Mouse (Mus musculus): ENCODE measurements around the gene Kcnk4. TPM values are rescaled to one million over a fixed set of nuclear protein-coding genes. Genes with fewer than 3 reads are reported as not detected.

Gene Kcnk4
- polyA plus RNA-seq, 1 experiment: 0.26 TPM

- Histone ChIP-seq H3K36me3 (ENCODE audit: control insufficient read depth, insufficient read depth) (no peaks in the 10 kb centered on the region), H3K4me3 (ENCODE audit: insufficient read depth, poor library complexity, severe bottlenecking) (peak within 1 kb of the TSS; percentile 65), H3K79me3 (ENCODE audit: low read depth) (peaks cover 2% of the 10 kb centered on the region), H3K27me3 (ENCODE audit: control insufficient read depth, insufficient read depth, insufficient read length) (no peaks in the 10 kb centered on the region), H3ac (ENCODE audit: control insufficient read depth, insufficient read length, low read depth) (peak within 1 kb of the TSS; percentile 84), H3K79me2 (ENCODE audit: control insufficient read depth, insufficient read depth) (peaks cover 25% of the 10 kb centered on the region)
- peak; percentile 21 for TF ChIP-seq MAX (IDR thresholded peaks at IDR 0.05)
- TF ChIP-seq FOSL1 (IDR thresholded peaks at IDR 0.05; ENCODE audit: insufficient read depth, low read length, poor library complexity, severe bottlenecking): no peak
Observed at GRCm38 (mm10) chr19:6942249-6942691, 8.0 kb upstream of the Kcnk4 start, which contains the start of gene Gpr137. TSS of gene Gpr137 (minus strand) at chr19:6942480.

GRCm38 (mm10) chr19:6941372-6942248, 7.3 kb upstream of the Kcnk4 start, which contains the start of gene Bad:
TSS of gene Bad (plus strand) at chr19:6941861.
- Histone ChIP-seq H3K4me3 (ENCODE audit: insufficient read depth, poor library complexity, severe bottlenecking) (peak within 1 kb of the TSS; percentile 65), H3K79me3 (ENCODE audit: low read depth) (peaks cover 2% of the 10 kb centered on the region)
- no peak for TF ChIP-seq MYOG (IDR thresholded peaks at IDR 0.05; ENCODE audit: control insufficient read depth, extremely low read depth, insufficient read length)
- TF ChIP-seq CEBPB (IDR thresholded peaks at IDR 0.05; ENCODE audit: low read depth): no peak
- TF ChIP-seq MYOD1 (IDR thresholded peaks at IDR 0.05; ENCODE audit: control insufficient read depth, insufficient read length, low read depth): no peak
- no peak for TF ChIP-seq CTCF (IDR thresholded peaks at IDR 0.05; ENCODE audit: control insufficient read depth, insufficient read depth, insufficient read length)
- no peak for TF ChIP-seq USF1 (IDR thresholded peaks at IDR 0.05; ENCODE audit: low read depth)
- no peak for TF ChIP-seq FOSL1 (IDR thresholded peaks at IDR 0.05; ENCODE audit: insufficient read depth, low read length, poor library complexity, severe bottlenecking)

GRCm38 (mm10) chr19:6940396-6941351, 6.4 kb upstream of the Kcnk4 start:
- TF ChIP-seq CEBPB (IDR thresholded peaks at IDR 0.05; ENCODE audit: low read depth) (no peak), USF1 (IDR thresholded peaks at IDR 0.05; ENCODE audit: low read depth) (no peak)
- Histone ChIP-seq H3K79me2 (ENCODE audit: control insufficient read depth, insufficient read depth) (peaks cover 25% of the 10 kb centered on the region), H3K79me3 (ENCODE audit: low read depth) (peaks cover 2% of the 10 kb centered on the region), H3K27me3 (ENCODE audit: control insufficient read depth, insufficient read depth, insufficient read length) (no peaks in the 10 kb centered on the region), H3K36me3 (ENCODE audit: control insufficient read depth, insufficient read depth) (no peaks in the 10 kb centered on the region), H3ac (ENCODE audit: control insufficient read depth, insufficient read length, low read depth) (peak overlapping the region; percentile 90), H3K4me3 (ENCODE audit: insufficient read depth, poor library complexity, severe bottlenecking) (peak overlapping the region; percentile 65)

More at GRCm38 (mm10) chr19:6941372-6942248, 7.3 kb upstream of the Kcnk4 start, which contains the start of gene Bad:
- H3K79me2 ChIP-seq (ENCODE audit: control insufficient read depth, insufficient read depth): peaks cover 25% of the 10 kb centered on the region
- no peaks in the 10 kb centered on the region for H3K36me3 ChIP-seq (ENCODE audit: control insufficient read depth, insufficient read depth)
- H3K27me3 ChIP-seq (ENCODE audit: control insufficient read depth, insufficient read depth, insufficient read length): no peaks in the 10 kb centered on the region
- H3ac ChIP-seq (ENCODE audit: control insufficient read depth, insufficient read length, low read depth): peak within 1 kb of the TSS; percentile 90

DNA sequence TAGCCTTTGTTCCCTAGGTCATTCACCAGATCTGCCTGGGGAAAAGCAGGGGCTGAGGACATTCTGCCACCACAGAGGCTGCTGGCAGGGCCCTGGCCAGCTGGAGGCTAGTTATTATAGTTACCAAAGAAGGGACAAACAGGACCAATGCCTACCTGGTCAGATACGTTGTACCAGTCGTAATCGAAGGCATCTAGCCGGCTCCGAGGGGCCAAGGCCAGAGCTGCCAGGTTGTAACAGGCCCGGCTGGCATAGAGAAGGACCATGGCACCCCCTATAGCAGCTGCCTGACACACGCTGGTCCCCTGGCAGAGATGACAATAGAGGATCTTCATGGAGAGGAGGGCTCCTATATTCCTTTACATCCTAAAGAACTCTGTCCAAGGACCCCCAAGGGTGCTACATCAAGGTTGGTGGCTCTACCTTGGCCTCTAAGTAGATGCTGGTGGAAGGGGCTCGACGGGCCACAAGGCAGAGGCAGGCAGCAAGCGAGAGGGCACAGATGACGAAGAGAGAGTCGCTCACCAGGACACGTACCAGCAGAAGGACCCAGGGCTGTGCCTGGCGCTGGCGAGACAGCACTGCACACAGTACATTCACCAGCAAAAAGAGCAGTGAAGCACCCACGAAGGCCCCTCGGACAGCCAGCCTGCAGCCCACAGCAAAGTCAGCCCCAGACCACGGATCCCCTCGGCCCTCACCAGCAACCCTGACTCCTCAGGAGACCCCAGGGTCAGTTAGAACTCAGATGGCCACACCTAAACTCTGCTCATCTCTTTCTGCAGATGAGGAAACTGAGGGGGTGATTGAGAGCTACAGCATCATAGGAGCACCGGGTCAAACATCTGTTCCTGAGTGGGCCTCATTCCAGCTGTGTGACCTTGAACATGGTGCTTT, 5.0 kb upstream of the Kcnk4 start:
- Histone ChIP-seq H3K4me3 (ENCODE audit: insufficient read depth, poor library complexity, severe bottlenecking) (no peak overlapping the region), H3K27me3 (ENCODE audit: control insufficient read depth, insufficient read depth, insufficient read length) (peaks cover under 1% of the 10 kb centered on the region), H3K79me3 (ENCODE audit: low read depth) (peaks cover 2% of the 10 kb centered on the region), H3K79me2 (ENCODE audit: control insufficient read depth, insufficient read depth) (peaks cover 25% of the 10 kb centered on the region), H3ac (ENCODE audit: control insufficient read depth, insufficient read length, low read depth) (no peak overlapping the region), H3K36me3 (ENCODE audit: control insufficient read depth, insufficient read depth) (no peaks in the 10 kb centered on the region)
- TF ChIP-seq MYOG (IDR thresholded peaks at IDR 0.05; ENCODE audit: control insufficient read depth, extremely low read depth, insufficient read length) (no peak), CTCF (IDR thresholded peaks at IDR 0.05; ENCODE audit: control insufficient read depth, insufficient read depth, insufficient read length) (no peak), MYOD1 (IDR thresholded peaks at IDR 0.05; ENCODE audit: control insufficient read depth, insufficient read length, low read depth) (no peak)

- Histone ChIP-seq H3K4me3 (ENCODE audit: insufficient read depth, poor library complexity, severe bottlenecking) (no peak overlapping the region), H3K36me3 (ENCODE audit: control insufficient read depth, insufficient read depth) (no peaks in the 10 kb centered on the region), H3K79me3 (ENCODE audit: low read depth) (peaks cover 2% of the 10 kb centered on the region), H3ac (ENCODE audit: control insufficient read depth, insufficient read length, low read depth) (no peak overlapping the region), H3K27me3 (ENCODE audit: control insufficient read depth, insufficient read depth, insufficient read length) (peaks cover 16% of the 10 kb centered on the region), H3K79me2 (ENCODE audit: control insufficient read depth, insufficient read depth) (peaks cover 10% of the 10 kb centered on the region)
- TF ChIP-seq FOSL1 (IDR thresholded peaks at IDR 0.05; ENCODE audit: insufficient read depth, low read length, poor library complexity, severe bottlenecking) (no peak), MYOG (IDR thresholded peaks at IDR 0.05; ENCODE audit: control insufficient read depth, extremely low read depth, insufficient read length) (no peak), USF1 (IDR thresholded peaks at IDR 0.05; ENCODE audit: low read depth) (no peak), CTCF (IDR thresholded peaks at IDR 0.05; ENCODE audit: control insufficient read depth, insufficient read depth, insufficient read length) (no peak), MYOD1 (IDR thresholded peaks at IDR 0.05; ENCODE audit: control insufficient read depth, insufficient read length, low read depth) (no peak), MAX (IDR thresholded peaks at IDR 0.05) (no peak), CEBPB (IDR thresholded peaks at IDR 0.05; ENCODE audit: low read depth) (no peak)
Observed at GRCm38 (mm10) chr19:6937541-6938465, 3.5 kb upstream of the Kcnk4 start.
